Mouse (Mus musculus) liver, embryonic 16.5 days (tissue): ENCODE results near the gene Minpp1. TPM values are rescaled to one million over a fixed set of nuclear protein-coding genes. Genes with fewer than 3 reads are reported as not detected.
"Not testable (repeated sequence)": the region's sequence is repeated elsewhere in the genome, so short reads cannot be mapped to it uniquely, and the experiment has no call there.

Experiments used
- ATAC-seq: fragments of 200-750 bp; cut with Nextera tagmentation; 2 replicates; pipeline ENCODE4 v1.8.0; 2017; ENCODE audit warnings: low read depth, mild to moderate bottlenecking, moderate number of reproducible peaks, moderate library complexity
- H3K27ac ChIP-seq: fragments of 300-500 bp; sonication (generic); 2 replicates; pipeline ENCODE4 v1.5.1; 2014; ENCODE audit warnings: mild to moderate bottlenecking, low read length
- H3K27me3 ChIP-seq: fragments of 300-500 bp; sonication (generic); 2 replicates; pipeline ENCODE4 v1.6.1; 2014; ENCODE audit warnings: low read depth, low read length, mixed read lengths; ENCODE audit not compliant: control insufficient read depth, insufficient read depth
- H3K36me3 ChIP-seq: fragments of 300-500 bp; sonication (generic); 2 replicates; pipeline ENCODE4 v1.6.1; 2014; ENCODE audit warnings: mild to moderate bottlenecking; ENCODE audit not compliant: control insufficient read depth, insufficient read depth
- H3K4me1 ChIP-seq: fragments of 300-500 bp; sonication (generic); 2 replicates; pipeline ENCODE4 v1.6.1; 2014; ENCODE audit warnings: low read depth, low read length, mixed read lengths; ENCODE audit not compliant: control insufficient read depth
- H3K4me2 ChIP-seq: fragments of 300-500 bp; sonication (generic); 2 replicates; pipeline ENCODE4 v1.6.1; 2014; ENCODE audit warnings: low read depth, low read length, mixed read lengths
- H3K4me3 ChIP-seq: fragments of 300-500 bp; sonication (generic); 2 replicates; pipeline ENCODE4 v1.5.1; 2014; ENCODE audit warnings: low read depth, mild to moderate bottlenecking, low read length
- H3K9ac ChIP-seq: fragments of 300-500 bp; sonication (generic); 2 replicates; pipeline ENCODE4 v1.6.1; 2014; ENCODE audit warnings: low read depth, low read length
- H3K9me3 ChIP-seq: fragments of 300-500 bp; sonication (generic); replicated peaks from 2 replicates; pipeline ENCODE4 v1.6.1; 2016; ENCODE audit warnings: low read length; ENCODE audit not compliant: control insufficient read depth
- WGBS: fragments of 180-500 bp; shearing (Covaris S2); extraction: QIAGEN DNeasy Blood & Tissue Kit; methylation state at CpG from one replicate; pipeline ENCODE4 v1.1.7; 2014; ENCODE audit not compliant: insufficient replicate concordance; 5-methylcytosine and 5-hydroxymethylcytosine counted together
- polyA plus RNA-seq: library from polyadenylated mRNA; unstranded; fragments of >200 nt; fragmentation: Nextera tagmentation; extraction: Ambion mirVana; gene quantifications from 2 replicates; pipeline ENCODE4 v1.2.1, GENCODE M21; 2015

The Minpp1 gene
- polyA plus RNA-seq = 69.7 and 71.3 TPM in 2 replicates

GRCm38 (mm10) chr19:32485681-32486105 is at the start of gene Minpp1:
TSS of gene Minpp1 (plus strand) at chr19:32485769.
- H3K9ac ChIP-seq = peak within 1 kb of the TSS; percentile 88
- H3K27ac ChIP-seq = peak within 1 kb of the TSS; percentile 95
- peak within 1 kb of the TSS; percentile 89 for H3K4me3 ChIP-seq
- peak within 1 kb of the TSS; percentile 69 for H3K4me2 ChIP-seq
- peak; percentile 79 for ATAC-seq
- H3K9me3 ChIP-seq = no peaks in the 10 kb centered on the region
- H3K4me1 ChIP-seq = peaks cover 32% of the 10 kb centered on the region
- no peaks in the 10 kb centered on the region for H3K36me3 ChIP-seq
- H3K27me3 ChIP-seq = no peaks in the 10 kb centered on the region
- WGBS = under 1% methylated on average over 64 of the region's 64 CpGs

- no peak overlapping the region for H3K27ac ChIP-seq
- H3K4me1 ChIP-seq = peaks cover 4% of the 10 kb centered on the region
- peak; percentile 16; the same call in 1 of the 2 replicates for ATAC-seq
Measured at GRCm38 (mm10) chr19:32439356-32439755, 46.2 kb upstream of the Minpp1 start.

GRCm38 (mm10) chr19:32441568-32441967 is 44.0 kb upstream of the Minpp1 start:
- H3K36me3 ChIP-seq = no peaks in the 10 kb centered on the region
- no peak overlapping the region for H3K9ac ChIP-seq
- no peak overlapping the region for H3K4me2 ChIP-seq
- no peaks in the 10 kb centered on the region for H3K9me3 ChIP-seq
- no peak overlapping the region for H3K27ac ChIP-seq
- ATAC-seq = no peak
- whole genome bisulfite sequencing = 86% methylated on average over 10 of the region's 11 CpGs
- no peaks in the 10 kb centered on the region for H3K27me3 ChIP-seq
- no peak overlapping the region for H3K4me3 ChIP-seq
- H3K4me1 ChIP-seq = peaks cover 4% of the 10 kb centered on the region

More at GRCm38 (mm10) chr19:32439356-32439755, 46.2 kb upstream of the Minpp1 start:
- Histone ChIP-seq H3K36me3 (no peaks in the 10 kb centered on the region), H3K27me3 (no peaks in the 10 kb centered on the region), H3K9ac (no peak overlapping the region), H3K4me3 (no peak overlapping the region), H3K9me3 (no peaks in the 10 kb centered on the region), H3K4me2 (no peak overlapping the region)
- WGBS = 72% methylated on average over 2 of the region's 2 CpGs

- ATAC-seq = no peak
Measured at GRCm38 (mm10) chr19:32448931-32449330, 36.6 kb upstream of the Minpp1 start.

GRCm38 (mm10) chr19:32452231-32452630 is 33.3 kb upstream of the Minpp1 start:
- 63% methylated on average over 4 of the region's 4 CpGs for WGBS
- Histone ChIP-seq H3K4me3 (no peak overlapping the region), H3K4me1 (no peaks in the 10 kb centered on the region), H3K4me2 (no peak overlapping the region), H3K9me3 (no peaks in the 10 kb centered on the region), H3K36me3 (no peaks in the 10 kb centered on the region), H3K27me3 (no peaks in the 10 kb centered on the region), H3K27ac (no peak overlapping the region), H3K9ac (no peak overlapping the region)
- no peak for ATAC-seq

More at GRCm38 (mm10) chr19:32448931-32449330, 36.6 kb upstream of the Minpp1 start:
- Histone ChIP-seq H3K4me1 (no peaks in the 10 kb centered on the region), H3K36me3 (no peaks in the 10 kb centered on the region), H3K27ac (no peak overlapping the region), H3K4me2 (no peak overlapping the region), H3K9me3 (no peaks in the 10 kb centered on the region), H3K4me3 (no peak overlapping the region), H3K9ac (no peak overlapping the region), H3K27me3 (no peaks in the 10 kb centered on the region)
- 86% methylated on average over 10 of the region's 10 CpGs for WGBS

- no peak overlapping the region for H3K4me2 ChIP-seq
- no peak for ATAC-seq
- H3K4me1 ChIP-seq = no peaks in the 10 kb centered on the region
- H3K9ac ChIP-seq = no peak overlapping the region
- no peaks in the 10 kb centered on the region for H3K36me3 ChIP-seq
- H3K9me3 ChIP-seq = no peaks in the 10 kb centered on the region
- H3K27me3 ChIP-seq = no peaks in the 10 kb centered on the region
- no peak overlapping the region for H3K4me3 ChIP-seq
- no peak overlapping the region for H3K27ac ChIP-seq
- 69% methylated on average over 2 of the region's 2 CpGs for WGBS
Measured at GRCm38 (mm10) chr19:32456744-32457143, 28.8 kb upstream of the Minpp1 start.

GRCm38 (mm10) chr19:32457631-32458030 is 27.9 kb upstream of the Minpp1 start:
- not testable (repeated sequence) for H3K4me2 ChIP-seq, H3K36me3 ChIP-seq, H3K4me3 ChIP-seq, H3K9me3 ChIP-seq, H3K9ac ChIP-seq, ATAC-seq, H3K27me3 ChIP-seq, H3K27ac ChIP-seq, H3K4me1 ChIP-seq
- WGBS = 61% methylated on average over 8 of the region's 8 CpGs

- H3K27me3 ChIP-seq = no peaks in the 10 kb centered on the region
- no peak overlapping the region for H3K4me2 ChIP-seq
- ATAC-seq = no peak
- WGBS = 75% methylated on average over 6 of the region's 6 CpGs
- H3K27ac ChIP-seq = no peak overlapping the region
- no peaks in the 10 kb centered on the region; the same call in 1 of the 2 replicates for H3K4me1 ChIP-seq
- H3K36me3 ChIP-seq = no peaks in the 10 kb centered on the region
- H3K4me3 ChIP-seq = no peak overlapping the region
- H3K9me3 ChIP-seq = no peaks in the 10 kb centered on the region
- H3K9ac ChIP-seq = no peak overlapping the region
Measured at GRCm38 (mm10) chr19:32463037-32463436, 22.5 kb upstream of the Minpp1 start.

GRCm38 (mm10) chr19:32465228-32465627 is 20.3 kb upstream of the Minpp1 start:
- Histone ChIP-seq H3K4me1 (peaks cover under 1% of the 10 kb centered on the region), H3K9me3 (no peaks in the 10 kb centered on the region), H3K4me3 (no peak overlapping the region), H3K27ac (no peak overlapping the region), H3K36me3 (no peaks in the 10 kb centered on the region), H3K9ac (no peak overlapping the region), H3K4me2 (no peak overlapping the region), H3K27me3 (no peaks in the 10 kb centered on the region)
- WGBS = 52% methylated on average over 4 of the region's 4 CpGs
- ATAC-seq = no peak
